Mouse (Mus musculus) thymus, adult 2 months (tissue): ENCODE data around the gene Ndufa7.
A peak's percentile ranks its signal among the peaks of the same experiment; 100 is the strongest.

Experiments
- CTCF ChIP-seq: fragments of 200-500 bp; IDR thresholded peaks from 2 replicates; pipeline ENCODE4 v1.5.1; 2012; ENCODE audit warnings: mild to moderate bottlenecking, control low read depth, low read length, moderate library complexity, borderline replicate concordance; ENCODE audit not compliant: control insufficient read depth, poor library complexity, insufficient read depth; ENCODE audit errors: extremely low read depth
- POLR2A ChIP-seq: fragments of 200-500 bp; IDR thresholded peaks from 2 replicates; pipeline ENCODE4 v1.6.1; 2012; ENCODE audit warnings: mild to moderate bottlenecking, low read length, control low read depth, moderate library complexity; ENCODE audit not compliant: control insufficient read depth, poor library complexity, insufficient read depth; ENCODE audit errors: extremely low read depth

GRCm38 (mm10) chr17:33842966-33843795 is 18.8 kb downstream of the Ndufa7 start, which contains the start of gene Cd320:
- TF ChIP-seq CTCF, result peak; percentile 19; the same call in 1 of the 2 replicates
- TF ChIP-seq POLR2A, result no peak
